Comparison of ENCODE assay signal across 7 mouse cellular contexts in genomic region chr15:59174246-59174751, GRCm38 (mm10).
DNase-seq lines count a peak whose midpoint lies in the region; ATAC-seq and TF ChIP-seq lines count a peak whose summit lies in the region.

No protein-coding gene starts in this region.

- no peak for ATAC-seq in heart, postnatal 0 days (ENCODE audit: insufficient read depth, low read depth)

- peak overlapping the region; percentile 30; the same call in 1 of the 2 replicates for H3K9ac ChIP-seq in heart, postnatal 0 days (replicated peaks; ENCODE audit: low read depth, low read length)

- H3K36me3 ChIP-seq in heart, postnatal 0 days (replicated peaks; ENCODE audit: control insufficient read depth, insufficient read depth, low read length) = no peaks in the 10 kb centered on the region

- no peak overlapping the region for H3K4me3 ChIP-seq in heart, postnatal 0 days (ENCODE audit: low read depth, low read length)

- H3K27ac ChIP-seq in heart, postnatal 0 days (ENCODE audit: low read depth) = peak overlapping the region; percentile 93

- no peak for TF ChIP-seq EP300 in heart, postnatal 0 days (IDR thresholded peaks at IDR 0.05; ENCODE audit: low read depth)

- no peaks in the 10 kb centered on the region for H3K27me3 ChIP-seq in heart, postnatal 0 days (ENCODE audit: control insufficient read depth, insufficient read depth, low read length)

- H3K4me1 ChIP-seq in heart, postnatal 0 days (ENCODE audit: control insufficient read depth, insufficient read depth) = peaks cover 32% of the 10 kb centered on the region

- H3K9me3 ChIP-seq in heart, postnatal 0 days (replicated peaks; ENCODE audit: control insufficient read depth, low read length) = no peaks in the 10 kb centered on the region

- DNase-seq in ZHBTc4 (ENCODE audit: low read depth, low spot score) = peak; percentile 32
- peak; percentile 46 for DNase-seq in embryo, embryonic 10 days (ENCODE audit: low spot score)
- DNase-seq in heart, postnatal 0 days (ENCODE audit: low spot score) = peak; percentile 45
- peak; percentile 57 for DNase-seq in lung, postnatal 14 days
- peak; percentile 54 for DNase-seq in thymus, postnatal 14 days
- no peak for DNase-seq in cerebellum, postnatal 14 days
- DNase-seq in ovary, postnatal 36 days (ENCODE audit: low spot score) = no peak

- WGBS in heart, postnatal 0 days = 21% methylated on average over 7 of the region's 7 CpGs

- no peak for TF ChIP-seq CTCF in heart, postnatal 0 days (IDR thresholded peaks at IDR 0.05; ENCODE audit: low read depth)

- peak overlapping the region; percentile 41 for H3K4me2 ChIP-seq in heart, postnatal 0 days (ENCODE audit: low read depth, low read length)

Comparison
In these comparisons a context has a peak if more than half of its experiments do, and no peak if none do; other contexts are left out.
1. DNase-seq: peak in ZHBTc4 (single experiment), embryo, embryonic 10 days (single experiment), heart, postnatal 0 days (single experiment), lung, postnatal 14 days (single experiment) and thymus, postnatal 14 days (single experiment); none in cerebellum, postnatal 14 days (0 of 2) and ovary, postnatal 36 days (single experiment).